Mouse (Mus musculus) left cerebral cortex, postnatal 36 days (tissue): Measurements from ENCODE around the gene C1ql4. TPM values are rescaled to one million over a fixed set of nuclear protein-coding genes. Genes with fewer than 3 reads are reported as not detected.
"Not testable (repeated sequence)": the region's sequence is repeated elsewhere in the genome, so short reads cannot be mapped to it uniquely, and the experiment has no call there.

Source experiments
- DNase-seq, 2 experiments: peaks; one replicate each; pipeline ENCODE4 v3.0.0; 2021 to 2022; ENCODE audit warnings: low spot score in 2 of 2, mixed read lengths in 1 of 2
- intact Hi-C: fragments of 180-260 bp; cut with DNase I; formaldehyde crosslinking; loops from one replicate; pipeline ENCODE4 v1.15.1; 2025
- total RNA-seq, 2 experiments: library from RNA; stranded (reverse); gene quantifications; 2 replicates each; pipeline ENCODE4 v1.2.3; 2021

C1ql4 gene
- total RNA-seq, 2 experiments from 2014 or later: not detected

GRCm38 (mm10) chr15:99079804-99080203 lies 7.8 kb downstream of the C1ql4 start:
- no peak for DNase-seq
- intact Hi-C loops: loop anchor here (5.0 to 10.0 kb wide), 2 partner anchors 117 to 185 kb away; no protein-coding TSS in a partner anchor

- DNase-seq: no peak
- intact Hi-C loops: no loop called here
Measured at GRCm38 (mm10) chr15:99078181-99078910, 9.3 kb downstream of the C1ql4 start.

GRCm38 (mm10) chr15:99076011-99076410 lies 11.6 kb downstream of the C1ql4 start:
- DNase-seq, intact Hi-C loops: not testable (repeated sequence)

- peak; percentile 97 to 98 for DNase-seq
- intact Hi-C loops: no loop called here
Measured at GRCm38 (mm10) chr15:99074600-99075333, 12.8 kb downstream of the C1ql4 start.

GRCm38 (mm10) chr15:99074019-99074599 lies 13.5 kb downstream of the C1ql4 start, which contains the start of gene Troap:
Gene Troap (plus strand): TSS chr15:99074575.
- DNase-seq: no peak
- intact Hi-C loops: no loop called here

GRCm38 (mm10) chr15:99071988-99072387 lies 15.6 kb downstream of the C1ql4 start:
- intact Hi-C loops: no loop called here
- no peak for DNase-seq

GRCm38 (mm10) chr15:99065557-99066165 lies 22.0 kb downstream of the C1ql4 start:
- intact Hi-C loops: no loop called here
- no peak for DNase-seq

GRCm38 (mm10) chr15:99056332-99056731 lies 31.3 kb downstream of the C1ql4 start:
- no peak for DNase-seq
- intact Hi-C loops: no loop called here

- peak in 1 of 2 experiments; percentile 43 for DNase-seq
- intact Hi-C loops: no loop called here
Measured at GRCm38 (mm10) chr15:99055511-99055961, 32.1 kb downstream of the C1ql4 start.

- DNase-seq: no peak
- intact Hi-C loops: no loop called here
Measured at GRCm38 (mm10) chr15:99055040-99055439, 32.6 kb downstream of the C1ql4 start, which contains the start of gene Prph. Gene Prph (plus strand): TSS chr15:99055174.

- no peak for DNase-seq
- intact Hi-C loops: no loop called here
Measured at GRCm38 (mm10) chr15:99053373-99053772, 34.2 kb downstream of the C1ql4 start.

GRCm38 (mm10) chr15:99049473-99050253 lies 38.0 kb downstream of the C1ql4 start:
- peak in 1 of 2 experiments; percentile 47 for DNase-seq
- intact Hi-C loops: loop anchor here (5.0 kb wide), 1 partner anchor 38 kb away; the partner anchor contains the start of gene C1ql4

- not testable (repeated sequence) for DNase-seq
- intact Hi-C loops: loop anchor here (5.0 kb wide), 1 partner anchor 42 kb away; the partner anchor contains the start of gene C1ql4
Measured at GRCm38 (mm10) chr15:99045734-99046133, 41.9 kb downstream of the C1ql4 start.

- DNase-seq: no peak
- intact Hi-C loops: loop anchor here (5.0 kb wide), 1 partner anchor 42 kb away; the partner anchor contains the start of gene C1ql4
Measured at GRCm38 (mm10) chr15:99044854-99045253, 42.8 kb downstream of the C1ql4 start.

- no peak for DNase-seq
- intact Hi-C loops: no loop called here
Measured at GRCm38 (mm10) chr15:99042334-99042733, 45.3 kb downstream of the C1ql4 start.

- intact Hi-C loops: no loop called here
- no peak for DNase-seq
Measured at GRCm38 (mm10) chr15:99040920-99041856, 46.4 kb downstream of the C1ql4 start.

GRCm38 (mm10) chr15:99039996-99040919 lies 47.4 kb downstream of the C1ql4 start:
- intact Hi-C loops: no loop called here
- no peak for DNase-seq
